Mouse (Mus musculus): ENCODE data around the gene Txndc11. TPM values are rescaled to one million over a fixed set of nuclear protein-coding genes. Genes with fewer than 3 reads are reported as not detected.

The Txndc11 gene
- total RNA-seq, 4 experiments from 2014 or later, result 41.3 to 57.6 (median 46.8) TPM

- DNase-seq, result no peak
These were observed 69.7 kb downstream of the Txndc11 start for GRCm38 (mm10) chr16:11064742-11065141.

- no peak for DNase-seq
These were observed 70.1 kb downstream of the Txndc11 start for GRCm38 (mm10) chr16:11064341-11064740.

- DNase-seq, result peak; percentile 68
These were observed 71.4 kb downstream of the Txndc11 start for GRCm38 (mm10) chr16:11062794-11063721.

GRCm38 (mm10) chr16:11060645-11061044, 73.8 kb downstream of the Txndc11 start, which contains the start of gene Snn:
TSS of gene Snn (plus strand) at chr16:11060945.
- DNase-seq, result no peak

- DNase-seq, result no peak
These were observed 78.5 kb downstream of the Txndc11 start for GRCm38 (mm10) chr16:11055916-11056315.

- DNase-seq, result no peak
These were observed 79.6 kb downstream of the Txndc11 start for GRCm38 (mm10) chr16:11054871-11055270.

- no peak for DNase-seq
These were observed 80.0 kb downstream of the Txndc11 start for GRCm38 (mm10) chr16:11054409-11054808.

GRCm38 (mm10) chr16:11051134-11051533, 83.3 kb downstream of the Txndc11 start:
- no peak for DNase-seq

GRCm38 (mm10) chr16:11050226-11050625, 84.2 kb downstream of the Txndc11 start:
- DNase-seq, result no peak

- no peak for DNase-seq
These were observed 87.3 kb downstream of the Txndc11 start for GRCm38 (mm10) chr16:11047130-11047529.

- DNase-seq, result no peak
These were observed 88.0 kb downstream of the Txndc11 start for GRCm38 (mm10) chr16:11046437-11046836.

- no peak for DNase-seq
These were observed 91.2 kb downstream of the Txndc11 start for GRCm38 (mm10) chr16:11043239-11043638.

GRCm38 (mm10) chr16:11040603-11041002, 93.8 kb downstream of the Txndc11 start:
- no peak for DNase-seq

GRCm38 (mm10) chr16:11035790-11036431, 98.5 kb downstream of the Txndc11 start:
- DNase-seq, result peak; percentile 34

GRCm38 (mm10) chr16:11035273-11035672, 99.2 kb downstream of the Txndc11 start:
- DNase-seq, result no peak

- peak; percentile 78 for DNase-seq
These were observed 100.2 kb downstream of the Txndc11 start for GRCm38 (mm10) chr16:11034193-11034803.

GRCm38 (mm10) chr16:11031320-11031719, 103.1 kb downstream of the Txndc11 start:
- no peak for DNase-seq

- no peak for DNase-seq
These were observed 103.6 kb downstream of the Txndc11 start for GRCm38 (mm10) chr16:11030844-11031243.

GRCm38 (mm10) chr16:11028206-11028605, 106.2 kb downstream of the Txndc11 start:
- no peak for DNase-seq
